Mouse (Mus musculus): ENCODE results near the gene Gm28047.

DNA sequence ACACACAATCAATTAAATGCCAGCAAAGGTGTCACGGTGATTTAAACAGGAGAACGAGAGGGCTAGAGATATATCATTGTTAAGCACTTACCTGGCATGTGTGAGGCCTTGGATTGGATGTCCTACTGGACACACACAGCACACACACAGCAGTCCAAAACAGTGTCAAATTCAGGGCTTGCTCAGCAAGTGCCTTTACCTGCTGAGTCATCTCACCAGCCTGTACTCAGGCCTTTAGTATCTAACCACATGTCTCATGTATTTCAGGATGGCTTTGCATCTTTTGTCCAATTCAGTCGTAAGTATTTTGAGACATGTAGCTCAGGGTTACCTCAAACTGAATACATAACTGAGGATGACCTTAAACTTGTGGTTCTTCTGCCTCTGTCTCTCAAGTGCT lies 26.2 kb upstream of the Gm28047 start:
- TF ChIP-seq POLR2A (IDR thresholded peaks at IDR 0.05; ENCODE audit: low read depth, low read length) (no peak), CTCF (IDR thresholded peaks at IDR 0.05; ENCODE audit: extremely low read depth, insufficient read depth, insufficient read length, insufficient replicate concordance) (no peak)
